Mouse (Mus musculus) embryonic facial prominence, embryonic 11.5 days (tissue): ENCODE measurements around the gene Akap10. TPM values are rescaled to one million over a fixed set of nuclear protein-coding genes. Genes with fewer than 3 reads are reported as not detected.
A peak's percentile ranks its signal among the peaks of the same experiment; 100 is the strongest.

Source experiments
- ATAC-seq: fragments of 200-750 bp; cut with Nextera tagmentation; replicated peaks from 2 replicates; pipeline ENCODE4 v1.8.0; 2017; ENCODE audit warnings: low read depth; ENCODE audit not compliant: insufficient number of reproducible peaks, low FRiP score, low TSS enrichment
- DNase-seq: peaks from one replicate; pipeline ENCODE4 v3.0.0-alpha.2; 2015; ENCODE audit warnings: low spot score
- H3K27ac ChIP-seq: fragments of 300-500 bp; sonication (generic); replicated peaks from 2 replicates; pipeline ENCODE4 v1.5.1; 2014; ENCODE audit warnings: mild to moderate bottlenecking, low read depth, low read length, control low read depth
- H3K27me3 ChIP-seq: fragments of 300-500 bp; sonication (generic); 2 replicates; pipeline ENCODE4 v1.6.1; 2014; ENCODE audit warnings: mild to moderate bottlenecking, low read length, moderate library complexity, mixed read lengths; ENCODE audit not compliant: control insufficient read depth, insufficient read depth
- H3K36me3 ChIP-seq: fragments of 300-500 bp; sonication (generic); replicated peaks from 2 replicates; pipeline ENCODE4 v1.6.1; 2014; ENCODE audit warnings: low read depth, mild to moderate bottlenecking, low read length, moderate library complexity, mixed read lengths; ENCODE audit not compliant: control insufficient read depth, insufficient read depth
- H3K4me1 ChIP-seq: fragments of 300-500 bp; sonication (generic); 2 replicates; pipeline ENCODE4 v1.6.1; 2014; ENCODE audit warnings: low read length, mixed read lengths; ENCODE audit not compliant: control insufficient read depth, insufficient read depth
- H3K4me2 ChIP-seq: fragments of 300-500 bp; sonication (generic); 2 replicates; pipeline ENCODE4 v1.6.1; 2014; ENCODE audit warnings: low read depth, mild to moderate bottlenecking, control low read depth, low read length, moderate library complexity
- H3K4me3 ChIP-seq: fragments of 300-500 bp; sonication (generic); 2 replicates; pipeline ENCODE4 v1.5.1; 2014; ENCODE audit warnings: low read depth, low read length, control low read depth
- H3K9ac ChIP-seq: fragments of 300-500 bp; sonication (generic); replicated peaks from 2 replicates; pipeline ENCODE4 v1.6.1; 2014; ENCODE audit warnings: mild to moderate bottlenecking, control low read depth, low read length
- H3K9me3 ChIP-seq: fragments of 300-500 bp; sonication (generic); replicated peaks from 2 replicates; pipeline ENCODE4 v1.6.1; 2016; ENCODE audit warnings: mild to moderate bottlenecking, low read length, inconsistent platforms, mixed read lengths; ENCODE audit not compliant: control insufficient read depth
- WGBS: fragments of 180-500 bp; shearing (Covaris S2); extraction: QIAGEN DNeasy Blood & Tissue Kit; methylation state at CpG from one replicate; pipeline ENCODE4 v1.1.7; 2014; 5-methylcytosine and 5-hydroxymethylcytosine counted together
- polyA plus RNA-seq: library from polyadenylated mRNA; unstranded; fragments of >200 nt; fragmentation: Nextera tagmentation; extraction: Ambion mirVana; gene quantifications from 2 replicates; pipeline ENCODE4 v1.2.1, GENCODE M21; 2014

The Akap10 gene
- polyA plus RNA-seq, 1 experiment from 2014 or later = 15.5 TPM

GRCm38 (mm10) chr11:61950632-61951031 is 20.6 kb upstream of the Akap10 start:
- no peak overlapping the region for H3K4me2 ChIP-seq
- H3K9ac ChIP-seq = no peak overlapping the region
- H3K27me3 ChIP-seq = no peaks in the 10 kb centered on the region
- H3K36me3 ChIP-seq = no peaks in the 10 kb centered on the region
- ATAC-seq = no peak
- no peaks in the 10 kb centered on the region for H3K4me1 ChIP-seq
- DNase-seq = peak; percentile 92
- 20% methylated on average over 10 of the region's 10 CpGs for WGBS
- no peak overlapping the region for H3K27ac ChIP-seq
- H3K9me3 ChIP-seq = no peaks in the 10 kb centered on the region
- no peak overlapping the region for H3K4me3 ChIP-seq

- Histone ChIP-seq H3K9ac (no peak overlapping the region), H3K27ac (no peak overlapping the region), H3K4me2 (no peak overlapping the region), H3K4me1 (no peaks in the 10 kb centered on the region), H3K36me3 (no peaks in the 10 kb centered on the region), H3K27me3 (no peaks in the 10 kb centered on the region), H3K9me3 (no peaks in the 10 kb centered on the region), H3K4me3 (no peak overlapping the region)
- ATAC-seq (no peak), DNase-seq (peak; percentile 83)
- 1% methylated on average over 3 of the region's 3 CpGs for WGBS
Observed at GRCm38 (mm10) chr11:61949315-61949714, 19.3 kb upstream of the Akap10 start.

GRCm38 (mm10) chr11:61946608-61947007 is 16.6 kb upstream of the Akap10 start:
- ATAC-seq (no peak), DNase-seq (no peak)
- H3K36me3 ChIP-seq = no peaks in the 10 kb centered on the region
- no peaks in the 10 kb centered on the region for H3K27me3 ChIP-seq
- 92% methylated on average over 4 of the region's 4 CpGs for WGBS
- no peak overlapping the region for H3K4me2 ChIP-seq
- no peak overlapping the region for H3K27ac ChIP-seq
- no peaks in the 10 kb centered on the region for H3K4me1 ChIP-seq
- no peaks in the 10 kb centered on the region for H3K9me3 ChIP-seq
- no peak overlapping the region for H3K9ac ChIP-seq
- H3K4me3 ChIP-seq = no peak overlapping the region

- H3K4me1 ChIP-seq = no peaks in the 10 kb centered on the region
- DNase-seq = no peak
- no peak overlapping the region for H3K9ac ChIP-seq
- H3K9me3 ChIP-seq = no peaks in the 10 kb centered on the region
- H3K27me3 ChIP-seq = no peaks in the 10 kb centered on the region
- no peaks in the 10 kb centered on the region for H3K36me3 ChIP-seq
- H3K4me3 ChIP-seq = no peak overlapping the region
- 78% methylated on average over 9 of the region's 9 CpGs for WGBS
- H3K4me2 ChIP-seq = no peak overlapping the region
- H3K27ac ChIP-seq = no peak overlapping the region
- no peak for ATAC-seq
Observed at GRCm38 (mm10) chr11:61944417-61944816, 14.4 kb upstream of the Akap10 start.

GRCm38 (mm10) chr11:61942903-61943302 is 12.9 kb upstream of the Akap10 start:
- Histone ChIP-seq H3K9ac (no peak overlapping the region), H3K27ac (no peak overlapping the region), H3K36me3 (no peaks in the 10 kb centered on the region), H3K4me1 (no peaks in the 10 kb centered on the region), H3K4me2 (no peak overlapping the region), H3K9me3 (no peaks in the 10 kb centered on the region), H3K4me3 (no peak overlapping the region), H3K27me3 (no peaks in the 10 kb centered on the region)
- 93% methylated on average over 2 of the region's 2 CpGs for WGBS
- ATAC-seq = no peak
- no peak for DNase-seq

- Histone ChIP-seq H3K4me2 (no peak overlapping the region), H3K4me3 (no peak overlapping the region), H3K9me3 (no peaks in the 10 kb centered on the region), H3K27ac (no peak overlapping the region), H3K27me3 (no peaks in the 10 kb centered on the region), H3K36me3 (no peaks in the 10 kb centered on the region), H3K9ac (no peak overlapping the region), H3K4me1 (no peaks in the 10 kb centered on the region)
- DNase-seq (no peak), ATAC-seq (no peak)
- 88% methylated on average over 1 of the region's 1 CpGs for WGBS
Observed at GRCm38 (mm10) chr11:61937761-61938160, 7.7 kb upstream of the Akap10 start.

- no peaks in the 10 kb centered on the region for H3K36me3 ChIP-seq
- no peaks in the 10 kb centered on the region for H3K27me3 ChIP-seq
- H3K9me3 ChIP-seq = no peaks in the 10 kb centered on the region
- H3K27ac ChIP-seq = peak overlapping the region; percentile 82
- DNase-seq = peak; percentile 20
- peak overlapping the region; percentile 81 for H3K4me3 ChIP-seq
- peak overlapping the region; percentile 80 for H3K4me2 ChIP-seq
- peak overlapping the region; percentile 72 for H3K9ac ChIP-seq
- no peak for ATAC-seq
- 19% methylated on average over 11 of the region's 11 CpGs for WGBS
- no peaks in the 10 kb centered on the region for H3K4me1 ChIP-seq
Observed at GRCm38 (mm10) chr11:61930640-61931586, 861 bp upstream of the Akap10 start.

- no peak for DNase-seq
- Histone ChIP-seq H3K27me3 (no peaks in the 10 kb centered on the region), H3K9me3 (no peaks in the 10 kb centered on the region), H3K9ac (peak overlapping the region; percentile 72), H3K27ac (peak overlapping the region; percentile 82), H3K4me1 (no peaks in the 10 kb centered on the region), H3K4me2 (peak overlapping the region; percentile 48), H3K4me3 (peak overlapping the region; percentile 81), H3K36me3 (no peaks in the 10 kb centered on the region; the same call in 1 of the 2 replicates)
- peak; percentile 83 for ATAC-seq
- 3% methylated on average over 47 of the region's 47 CpGs for WGBS
Observed at GRCm38 (mm10) chr11:61929323-61930097, 542 bp downstream of the Akap10 start.
